ENCODE assay signal across 9 mouse cellular contexts in genomic region chr2:132944711-132945325, GRCm38 (mm10). TPM values are rescaled to one million over a fixed set of nuclear protein-coding genes. Genes with fewer than 3 reads are reported as not detected.
DNase-seq lines count a peak whose midpoint lies in the region; ATAC-seq and TF ChIP-seq lines count a peak whose summit lies in the region.
"Had no signal": no experiment of that assay in that cellular context is flagged by ENCODE, and none has a peak within 500 bp of the region (broad histone marks: within the 10 kb centered on the region; RNA-seq: fewer than 3 reads in every experiment).

No protein-coding gene starts in this region.

- 5% methylated on average over 24 of the region's 24 CpGs for WGBS in heart, postnatal 0 days
- 8% methylated on average over 24 of the region's 24 CpGs for WGBS in heart, adult 2 months
- WGBS in hindbrain, embryonic 16.5 days, result 6% methylated on average over 24 of the region's 24 CpGs
- WGBS in midbrain, embryonic 14.5 days, result 6% methylated on average over 24 of the region's 24 CpGs

- H3K9ac ChIP-seq in heart, postnatal 0 days (replicated peaks; ENCODE audit: low read depth, low read length), result no peak overlapping the region
- H3K9ac ChIP-seq in heart, adult 2 months (ENCODE audit: low read depth, low read length), result no peak overlapping the region
- H3K9ac ChIP-seq in hindbrain, embryonic 16.5 days (ENCODE audit: low read depth, low read length), result peak overlapping the region; percentile 35; the same call in 1 of the 2 replicates
- 0 out of 2 replicates have a peak overlapping the region, but pooled peaks have one; percentile 9 for H3K9ac ChIP-seq in midbrain, embryonic 14.5 days (replicated peaks; ENCODE audit: low read length)

- no peaks in the 10 kb centered on the region for H3K9me3 ChIP-seq in heart, postnatal 0 days (replicated peaks; ENCODE audit: control insufficient read depth, low read length)
- H3K9me3 ChIP-seq in hindbrain, embryonic 16.5 days (ENCODE audit: control insufficient read depth, low read length), result no peaks in the 10 kb centered on the region
- H3K9me3 ChIP-seq in midbrain, embryonic 14.5 days (ENCODE audit: control insufficient read depth, low read length), result no peaks in the 10 kb centered on the region

- no peak for DNase-seq in heart, postnatal 0 days (ENCODE audit: low spot score)
- DNase-seq in heart, adult 2 months, result no peak
- peak; percentile 17 for DNase-seq in embryo, embryonic 11 days
- DNase-seq in midbrain, embryonic 14.5 days, result no peak
- no peak for DNase-seq in natural killer cell, adult 2 months (ENCODE audit: low spot score in 2 of 2)
- no peak for DNase-seq in adipocyte (ENCODE audit: low spot score)
- no peak for DNase-seq in adrenal gland, postnatal 14 days

- no peak for TF ChIP-seq CTCF in heart, postnatal 0 days (IDR thresholded peaks at IDR 0.05; ENCODE audit: low read depth)
- TF ChIP-seq CTCF in heart, adult 2 months (IDR thresholded peaks at IDR 0.05), result no peak

- no peak for TF ChIP-seq EP300 in heart, postnatal 0 days (IDR thresholded peaks at IDR 0.05; ENCODE audit: low read depth)
- no peak for TF ChIP-seq EP300 in heart, adult 2 months (IDR thresholded peaks at IDR 0.05; ENCODE audit: insufficient read depth, low read depth, low read length)

- peak overlapping the region; percentile 32 for H3K4me3 ChIP-seq in heart, postnatal 0 days (ENCODE audit: low read depth, low read length)
- H3K4me3 ChIP-seq in heart, adult 2 months, result no peak overlapping the region; the same call in 1 of the 2 replicates
- H3K4me3 ChIP-seq in hindbrain, embryonic 16.5 days (ENCODE audit: low read length), result peak overlapping the region; percentile 43
- H3K4me3 ChIP-seq in midbrain, embryonic 14.5 days (replicated peaks; ENCODE audit: low read depth, low read length), result peak overlapping the region; percentile 41

- H3K4me2 ChIP-seq in heart, postnatal 0 days (ENCODE audit: low read depth, low read length), result peak overlapping the region; percentile 57
- peak overlapping the region; percentile 73 for H3K4me2 ChIP-seq in hindbrain, embryonic 16.5 days (ENCODE audit: low read length)
- H3K4me2 ChIP-seq in midbrain, embryonic 14.5 days (ENCODE audit: low read length), result peak overlapping the region; percentile 85

- no peaks in the 10 kb centered on the region for H3K36me3 ChIP-seq in heart, postnatal 0 days (replicated peaks; ENCODE audit: control insufficient read depth, insufficient read depth, low read length)
- no peaks in the 10 kb centered on the region for H3K36me3 ChIP-seq in heart, adult 2 months (ENCODE audit: control insufficient read depth, insufficient read depth, low read length)
- no peaks in the 10 kb centered on the region for H3K36me3 ChIP-seq in hindbrain, embryonic 16.5 days (ENCODE audit: control insufficient read depth, insufficient read depth, low read length)
- H3K36me3 ChIP-seq in midbrain, embryonic 14.5 days (ENCODE audit: control insufficient read depth, insufficient read depth, low read length), result no peaks in the 10 kb centered on the region

- ATAC-seq in heart, postnatal 0 days (ENCODE audit: insufficient read depth, low read depth), result no peak
- ATAC-seq in hindbrain, embryonic 16.5 days, result 0 out of 2 replicates have a peak, but pooled peaks have one; percentile 2
- no peak for ATAC-seq in midbrain, embryonic 14.5 days (ENCODE audit: low FRiP score, low TSS enrichment)

- peaks cover 49% of the 10 kb centered on the region for H3K27me3 ChIP-seq in heart, postnatal 0 days (ENCODE audit: control insufficient read depth, insufficient read depth, low read length)
- H3K27me3 ChIP-seq in heart, adult 2 months (ENCODE audit: control insufficient read depth, insufficient read depth, low read length), result peaks cover 13% of the 10 kb centered on the region
- H3K27me3 ChIP-seq in hindbrain, embryonic 16.5 days (replicated peaks; ENCODE audit: control insufficient read depth, insufficient read depth, low read length), result peaks cover 30% of the 10 kb centered on the region
- H3K27me3 ChIP-seq in midbrain, embryonic 14.5 days (ENCODE audit: control insufficient read depth, insufficient read depth, low read length), result peaks cover 42% of the 10 kb centered on the region

- no peaks in the 10 kb centered on the region for H3K79me2 ChIP-seq in heart, adult 2 months (replicated peaks; ENCODE audit: control insufficient read depth, insufficient read depth, low read length)

- TF ChIP-seq POLR2A in heart, adult 2 months (IDR thresholded peaks at IDR 0.05; ENCODE audit: insufficient read depth, low read depth, low read length), result no peak

- no peak overlapping the region for H3K27ac ChIP-seq in heart, postnatal 0 days (ENCODE audit: low read depth)
- no peak overlapping the region for H3K27ac ChIP-seq in heart, adult 2 months
- H3K27ac ChIP-seq in hindbrain, embryonic 16.5 days (ENCODE audit: low read depth, low read length), result no peak overlapping the region
- H3K27ac ChIP-seq in midbrain, embryonic 14.5 days (replicated peaks; ENCODE audit: low read depth, low read length), result no peak overlapping the region

- 0 out of 2 replicates have a peak, but pooled peaks cover 7% of the 10 kb centered on the region for H3K4me1 ChIP-seq in heart, postnatal 0 days (ENCODE audit: control insufficient read depth, insufficient read depth)
- no peaks in the 10 kb centered on the region for H3K4me1 ChIP-seq in heart, adult 2 months (ENCODE audit: control insufficient read depth, insufficient read depth, low read length)
- peaks cover 12% of the 10 kb centered on the region for H3K4me1 ChIP-seq in hindbrain, embryonic 16.5 days (ENCODE audit: control insufficient read depth, insufficient read depth, low read depth, low read length)
- H3K4me1 ChIP-seq in midbrain, embryonic 14.5 days (ENCODE audit: control insufficient read depth, insufficient read depth, low read length), result peaks cover 8% of the 10 kb centered on the region

- intact Hi-C loops in heart, adult 2 months (cut with DNase I), result no loop called here

RNA-seq across cellular contexts. Expression of gene Fermt1, which starts 0.9 kb away (rescaled TPM):
- total RNA-seq in heart, postnatal 0 days (2014; rRNA removed; ENCODE audit: low replicate concordance), result not detected in 2 replicates
- not detected in 2 replicates for polyA plus RNA-seq in heart, postnatal 0 days (2015; fragmentation: Nextera tagmentation; extraction: Ambion mirVana)
- total RNA-seq in heart, adult 2 months (2021), result not detected
- polyA plus RNA-seq in heart, adult 2 months (2012; rRNA removed), result 0.02 TPM in 1 of 2 replicates, not detected in the other
- polyA plus RNA-seq in hindbrain, embryonic 16.5 days (2015; fragmentation: Nextera tagmentation; extraction: Ambion mirVana), result 0.04 and 0.41 TPM in 2 replicates
- 0.22 TPM in 1 of 2 replicates, not detected in the other for polyA plus RNA-seq in midbrain, embryonic 14.5 days (2014; fragmentation: Nextera tagmentation; extraction: Ambion mirVana)
- not detected in 2 replicates for total RNA-seq in adrenal gland, postnatal 14 days (2021)
- total RNA-seq: common myeloid progenitor, adult 5-6 weeks had no signal

Comparison
In these comparisons a context has a peak if more than half of its experiments do, and no peak if none do; other contexts are left out.
1. H3K9ac ChIP-seq: peak in hindbrain, embryonic 16.5 days (single experiment) and midbrain, embryonic 14.5 days (single experiment); none in heart, postnatal 0 days (single experiment) and heart, adult 2 months (single experiment).
2. Peak in every context shown above with its lines, with median percentiles within 50 percentile points of each other: H3K4me2 ChIP-seq.